10 mouse cellular contexts compared by ENCODE assay signal in genomic region chr11:70091986-70092783, GRCm38 (mm10). TPM values are rescaled to one million over a fixed set of nuclear protein-coding genes. Genes with fewer than 3 reads are reported as not detected.
DNase-seq lines count a peak whose midpoint lies in the region; ATAC-seq and TF ChIP-seq lines count a peak whose summit lies in the region.
"Had no signal": no experiment of that assay in that cellular context is flagged by ENCODE, and none has a peak within 500 bp of the region (broad histone marks: within the 10 kb centered on the region; RNA-seq: fewer than 3 reads in every experiment).

TSS of gene Asgr2 (plus strand) at chr11:70092644.

- H3K27me3 ChIP-seq in kidney, adult 2 months (replicated peaks; ENCODE audit: control insufficient read depth, insufficient read depth, low read length): no peaks in the 10 kb centered on the region
- H3K27me3 ChIP-seq in liver, embryonic 16.5 days (ENCODE audit: control insufficient read depth, insufficient read depth, low read depth, low read length): no peaks in the 10 kb centered on the region

- H3K4me2 ChIP-seq in liver, embryonic 16.5 days (ENCODE audit: low read depth, low read length): 0 out of 2 replicates have a peak within 1 kb of the TSS, but pooled peaks have one; percentile 22

- peak; percentile 42 for DNase-seq in kidney, adult 2 months
- no peak for DNase-seq in kidney, adult 18-20 months
- peak; percentile 73 for DNase-seq in ovary, postnatal 36 days (ENCODE audit: low spot score)
- DNase-seq in testis, postnatal 10 days (ENCODE audit: low spot score): no peak
- DNase-seq in B cell, adult 2 months: no peak
- no peak for DNase-seq in frontal cortex, postnatal 36 days (ENCODE audit: low spot score in 2 of 2)

- 58% methylated on average over 12 of the region's 12 CpGs for WGBS in kidney, adult 2 months
- WGBS in liver, embryonic 16.5 days (ENCODE audit: insufficient replicate concordance): 47% methylated on average over 12 of the region's 12 CpGs

- no peaks in the 10 kb centered on the region for H3K36me3 ChIP-seq in kidney, adult 2 months (ENCODE audit: control insufficient read depth, insufficient read depth, low read length)
- H3K36me3 ChIP-seq in liver, embryonic 16.5 days (ENCODE audit: control insufficient read depth, insufficient read depth): no peaks in the 10 kb centered on the region
- H3K36me3 ChIP-seq: embryonic facial prominence, embryonic 10.5 days had no signal

- no peaks in the 10 kb centered on the region for H3K9me3 ChIP-seq in liver, embryonic 16.5 days (replicated peaks; ENCODE audit: control insufficient read depth, low read length)
- H3K9me3 ChIP-seq: embryonic facial prominence, embryonic 10.5 days had no signal

- H3K27ac ChIP-seq in kidney, adult 2 months (ENCODE audit: insufficient read depth, low read depth, low read length): no peak within 1 kb of the TSS
- H3K27ac ChIP-seq in bone marrow macrophage, adult 2 months (ENCODE audit: insufficient read depth, low read depth, low read length): peak within 1 kb of the TSS; percentile 89
- peak within 1 kb of the TSS; percentile 87 for H3K27ac ChIP-seq in liver, embryonic 16.5 days (ENCODE audit: low read length)
- H3K27ac ChIP-seq: embryonic facial prominence, embryonic 10.5 days had no signal

- no peak for TF ChIP-seq POLR2A in kidney, adult 2 months (IDR thresholded peaks at IDR 0.05; ENCODE audit: low read depth, low read length)
- TF ChIP-seq POLR2A in bone marrow macrophage, adult 2 months (IDR thresholded peaks at IDR 0.05; ENCODE audit: borderline replicate concordance, low read depth, low read length): no peak

- no peaks in the 10 kb centered on the region; the same call in 1 of the 2 replicates for H3K4me1 ChIP-seq in kidney, adult 2 months (ENCODE audit: control insufficient read depth, insufficient read depth, low read length)
- peaks cover 52% of the 10 kb centered on the region for H3K4me1 ChIP-seq in bone marrow macrophage, adult 2 months (ENCODE audit: control insufficient read depth, insufficient read depth, low read length)
- peaks cover 3% of the 10 kb centered on the region; the same call in 1 of the 2 replicates for H3K4me1 ChIP-seq in liver, embryonic 16.5 days (ENCODE audit: control insufficient read depth, low read depth, low read length)
- H3K4me1 ChIP-seq: embryonic facial prominence, embryonic 10.5 days had no signal

- no peak within 1 kb of the TSS for H3K4me3 ChIP-seq in kidney, adult 2 months (ENCODE audit: insufficient read depth, low read depth, low read length)
- peak within 1 kb of the TSS; percentile 26 for H3K4me3 ChIP-seq in bone marrow macrophage, adult 2 months (ENCODE audit: insufficient read depth, low read length)
- H3K4me3 ChIP-seq in liver, embryonic 16.5 days (ENCODE audit: low read depth, low read length): peak within 1 kb of the TSS; percentile 22; the same call in 1 of the 2 replicates
- H3K4me3 ChIP-seq: embryonic facial prominence, embryonic 10.5 days had no signal

- TF ChIP-seq CTCF in kidney, adult 2 months (conservative IDR thresholded peaks at IDR 0.05; ENCODE audit: insufficient read depth, insufficient read length, low read depth, low read length): no peak
- TF ChIP-seq CTCF in bone marrow macrophage, adult 2 months (IDR thresholded peaks at IDR 0.05; ENCODE audit: low read depth, low read length): no peak

- peak; percentile 91 for ATAC-seq in liver, embryonic 16.5 days (ENCODE audit: low read depth)
- ATAC-seq: intestine, embryonic 16.5 days had no signal

- H3K9ac ChIP-seq in liver, embryonic 16.5 days (ENCODE audit: low read depth, low read length): peak within 1 kb of the TSS; percentile 15; the same call in 1 of the 2 replicates

RNA-seq across cellular contexts. Expression of gene Asgr2, which starts in this region (rescaled TPM):
- 0.27 and 0.41 TPM in 2 replicates for polyA plus RNA-seq in kidney, adult 2 months (2012; rRNA removed)
- polyA plus RNA-seq in bone marrow macrophage, adult 2 months (2012; ENCODE audit: insufficient read depth, insufficient read length, missing spikeins): 1.4 and 2.3 TPM in 2 replicates
- 12.9 and 13.1 TPM in 2 replicates for polyA plus RNA-seq in liver, embryonic 16.5 days (2015; fragmentation: Nextera tagmentation; extraction: Ambion mirVana)
- polyA plus RNA-seq: embryonic facial prominence, embryonic 10.5 days had no signal

Comparison
In these comparisons a context has a peak if more than half of its experiments do, and no peak if none do; other contexts are left out.
1. Peak in DNase-seq in kidney, adult 2 months; RNA of the gene not detected or under 1 TPM.